Mouse (Mus musculus) heart, embryonic 14.5 days (tissue): ENCODE measurements around the gene Tbxa2r. TPM values are rescaled to one million over a fixed set of nuclear protein-coding genes. Genes with fewer than 3 reads are reported as not detected.

ENCODE experiments used
- ATAC-seq: fragments of 200-750 bp; cut with Nextera tagmentation; 2 replicates; pipeline ENCODE4 v1.8.0; 2017; ENCODE audit warnings: low read depth, moderate TSS enrichment; ENCODE audit not compliant: insufficient number of reproducible peaks, insufficient read depth, low FRiP score
- H3K27ac ChIP-seq, 2 experiments: fragments of 200-500 bp in 1 of 2; fragments of 300-500 bp in 1 of 2; sonication (generic) in 1 of 2; replicated peaks in 1 of 2; 2 replicates each; pipeline ENCODE4 v1.5.1; 2012 to 2014; ENCODE audit warnings: low read depth in 2 of 2, low read length in 2 of 2, control low read depth in 1 of 2, mild to moderate bottlenecking in 1 of 2, mixed read lengths in 1 of 2; ENCODE audit not compliant: control insufficient read depth in 1 of 2, insufficient read depth in 1 of 2
- H3K27me3 ChIP-seq: fragments of 300-500 bp; sonication (generic); 2 replicates; pipeline ENCODE4 v1.6.1; 2014; ENCODE audit warnings: mild to moderate bottlenecking, low read length, control low read depth; ENCODE audit not compliant: control insufficient read depth, insufficient read depth
- H3K36me3 ChIP-seq: fragments of 300-500 bp; sonication (generic); 2 replicates; pipeline ENCODE4 v1.6.1; 2014; ENCODE audit warnings: mild to moderate bottlenecking, control low read depth, low read length, mixed read lengths; ENCODE audit not compliant: control insufficient read depth, insufficient read depth
- H3K4me1 ChIP-seq, 2 experiments: fragments of 200-500 bp in 1 of 2; fragments of 300-500 bp in 1 of 2; sonication (generic) in 1 of 2; 2 replicates each; pipeline ENCODE4 v1.6.1; 2012 to 2014; ENCODE audit warnings: low read length in 2 of 2, control low read depth in 1 of 2, mixed read lengths in 1 of 2; ENCODE audit not compliant: control insufficient read depth in 2 of 2, insufficient read depth in 2 of 2
- H3K4me2 ChIP-seq: fragments of 300-500 bp; sonication (generic); 2 replicates; pipeline ENCODE4 v1.6.1; 2014; ENCODE audit warnings: mild to moderate bottlenecking, low read length
- H3K4me3 ChIP-seq, 2 experiments: fragments of 200-500 bp in 1 of 2; fragments of 300-500 bp in 1 of 2; sonication (generic) in 1 of 2; 2 replicates each; pipeline ENCODE4 v1.5.1; 2012 to 2014; ENCODE audit warnings: low read length in 2 of 2, mild to moderate bottlenecking in 2 of 2, control low read depth in 1 of 2, low read depth in 1 of 2, moderate library complexity in 1 of 2; ENCODE audit not compliant: control insufficient read depth in 1 of 2, insufficient read depth in 1 of 2
- H3K9ac ChIP-seq: fragments of 300-500 bp; sonication (generic); 2 replicates; pipeline ENCODE4 v1.6.1; 2014; ENCODE audit warnings: mild to moderate bottlenecking, low read length
- H3K9me3 ChIP-seq: fragments of 300-500 bp; sonication (generic); 2 replicates; pipeline ENCODE4 v1.6.1; 2016; ENCODE audit warnings: low read length, control low read depth; ENCODE audit not compliant: control insufficient read depth
- WGBS: fragments of 180-500 bp; shearing (Covaris S2); extraction: QIAGEN DNeasy Blood & Tissue Kit; methylation state at CpG from one replicate; pipeline ENCODE4 v1.1.7; 2014; 5-methylcytosine and 5-hydroxymethylcytosine counted together
- polyA plus RNA-seq: library from polyadenylated mRNA; unstranded; fragments of >200 nt; fragmentation: Nextera tagmentation; extraction: Ambion mirVana; gene quantifications from 2 replicates; pipeline ENCODE4 v1.2.1, GENCODE M21; 2014

Gene Tbxa2r
- polyA plus RNA-seq, 1 experiment from 2014 or later: 11.3 TPM

- H3K27ac ChIP-seq: peak within 1 kb of the TSS in 1 of 2 experiments; percentile 48; a peak in 2 of 4 replicates
- peak within 1 kb of the TSS; percentile 69 for H3K4me2 ChIP-seq
- peak within 1 kb of the TSS; percentile 35 to 40; a peak in 3 of 4 replicates for H3K4me3 ChIP-seq
- no peak for ATAC-seq
- peak within 1 kb of the TSS; percentile 73 for H3K9ac ChIP-seq
- 29% methylated on average over 12 of the region's 12 CpGs for WGBS
- no peaks in the 10 kb centered on the region for H3K9me3 ChIP-seq
- no peaks in the 10 kb centered on the region for H3K27me3 ChIP-seq
- peaks cover 29 to 52% of the 10 kb centered on the region in 2 experiments for H3K4me1 ChIP-seq
- peaks cover 61% of the 10 kb centered on the region for H3K36me3 ChIP-seq
These were observed 37.3 kb downstream of the Tbxa2r start, which contains the start of gene 4930404N11Rik for GRCm38 (mm10) chr10:81365672-81366476. 4930404N11Rik (minus strand) TSS chr10:81365816.

GRCm38 (mm10) chr10:81366477-81367206 lies 38.1 kb downstream of the Tbxa2r start:
- Histone ChIP-seq H3K4me3 (no peak overlapping the region), H3K36me3 (peaks cover 62% of the 10 kb centered on the region), H3K4me2 (no peak overlapping the region), H3K4me1 (peaks cover 29 to 45% of the 10 kb centered on the region in 2 experiments), H3K9me3 (no peaks in the 10 kb centered on the region), H3K27me3 (no peaks in the 10 kb centered on the region), H3K27ac (peak overlapping the region in 1 of 2 experiments; percentile 7; a peak in 1 of 4 replicates), H3K9ac (no peak overlapping the region)
- 73% methylated on average over 6 of the region's 6 CpGs for WGBS
- no peak for ATAC-seq

- Histone ChIP-seq H3K4me1 (peaks cover 29 to 40% of the 10 kb centered on the region in 2 experiments), H3K4me2 (no peak overlapping the region)
These were observed 38.6 kb downstream of the Tbxa2r start for GRCm38 (mm10) chr10:81367207-81367495.

GRCm38 (mm10) chr10:81375322-81375721 lies 46.8 kb downstream of the Tbxa2r start:
- H3K27me3 ChIP-seq: no peaks in the 10 kb centered on the region
- H3K4me2 ChIP-seq: no peak overlapping the region
- H3K4me1 ChIP-seq: peaks cover 13 to 20% of the 10 kb centered on the region in 2 experiments
- WGBS: 92% methylated on average over 10 of the region's 10 CpGs
- peaks cover 57% of the 10 kb centered on the region for H3K36me3 ChIP-seq
- H3K4me3 ChIP-seq: no peak overlapping the region
- no peaks in the 10 kb centered on the region for H3K9me3 ChIP-seq
- no peak for ATAC-seq
- no peak overlapping the region for H3K9ac ChIP-seq
- H3K27ac ChIP-seq: no peak overlapping the region

More at GRCm38 (mm10) chr10:81367207-81367495, 38.6 kb downstream of the Tbxa2r start:
- no peak overlapping the region for H3K9ac ChIP-seq
- 88% methylated on average over 6 of the region's 6 CpGs for WGBS
- no peak overlapping the region for H3K4me3 ChIP-seq
- peaks cover 60% of the 10 kb centered on the region for H3K36me3 ChIP-seq
- H3K9me3 ChIP-seq: no peaks in the 10 kb centered on the region
- H3K27ac ChIP-seq: no peak overlapping the region
- no peak for ATAC-seq
- H3K27me3 ChIP-seq: no peaks in the 10 kb centered on the region

GRCm38 (mm10) chr10:81376561-81377361 lies 48.2 kb downstream of the Tbxa2r start:
- peak overlapping the region; percentile 71 to 87 for H3K4me3 ChIP-seq
- no peaks in the 10 kb centered on the region for H3K27me3 ChIP-seq
- peaks cover 13 to 21% of the 10 kb centered on the region in 2 experiments for H3K4me1 ChIP-seq
- H3K9ac ChIP-seq: peak overlapping the region; percentile 95
- H3K4me2 ChIP-seq: peak overlapping the region; percentile 77
- no peak for ATAC-seq
- H3K27ac ChIP-seq: peak overlapping the region in 1 of 2 experiments; percentile 41; a peak in 2 of 4 replicates
- no peaks in the 10 kb centered on the region for H3K9me3 ChIP-seq
- WGBS: 39% methylated on average over 6 of the region's 6 CpGs
- H3K36me3 ChIP-seq: peaks cover 42% of the 10 kb centered on the region

GRCm38 (mm10) chr10:81377362-81377664 lies 48.8 kb downstream of the Tbxa2r start:
- H3K27ac ChIP-seq: peak overlapping the region; percentile 38 to 70
- WGBS: 49% methylated on average over 2 of the region's 2 CpGs

More at GRCm38 (mm10) chr10:81377362-81377664, 48.8 kb downstream of the Tbxa2r start:
- Histone ChIP-seq H3K4me2 (peak overlapping the region; percentile 77), H3K9ac (peak overlapping the region; percentile 95), H3K27me3 (no peaks in the 10 kb centered on the region), H3K9me3 (no peaks in the 10 kb centered on the region), H3K36me3 (peaks cover 39% of the 10 kb centered on the region), H3K4me3 (peak overlapping the region; percentile 71 to 87), H3K4me1 (peaks cover 18 to 26% of the 10 kb centered on the region in 2 experiments)
- ATAC-seq: no peak
